Mouse (Mus musculus) CH12.LX (cell line): Measurements from ENCODE around the gene Dnajc1. TPM values are rescaled to one million over a fixed set of nuclear protein-coding genes. Genes with fewer than 3 reads are reported as not detected.
A peak's percentile ranks its signal among the peaks of the same experiment; 100 is the strongest.

Source experiments
- DNase-seq: peaks from one replicate; pipeline ENCODE4 v3.0.0-alpha.2; 2013; ENCODE audit errors: extremely low read depth
- H3K27ac ChIP-seq: 2 replicates; pipeline ENCODE4 v1.5.1; 2012; ENCODE audit warnings: low read depth, mild to moderate bottlenecking, control low read depth, moderate library complexity; ENCODE audit not compliant: insufficient read depth
- H3K27me3 ChIP-seq: replicated peaks from 2 replicates; pipeline ENCODE3; 2012; ENCODE audit warnings: inconsistent platforms
- H3K36me3 ChIP-seq, 2 experiments: replicated peaks in 1 of 2; 2 replicates each; pipeline versions ENCODE3 to v1.6.1; 2012; ENCODE audit warnings: inconsistent platforms in 1 of 2, low read length in 1 of 2, mild to moderate bottlenecking in 1 of 2, mixed read lengths in 1 of 2, moderate library complexity in 1 of 2; ENCODE audit not compliant: control insufficient read depth in 1 of 2, insufficient read depth in 1 of 2
- H3K4me1 ChIP-seq, 2 experiments: 2 replicates each; pipeline ENCODE4 v1.6.1; 2012; ENCODE audit warnings: inconsistent platforms in 1 of 2, moderate library complexity in 1 of 2; ENCODE audit not compliant: insufficient read depth in 2 of 2, control insufficient read depth in 1 of 2
- H3K4me2 ChIP-seq: 2 replicates; pipeline ENCODE4 v1.6.1; 2012; ENCODE audit warnings: low read depth, mild to moderate bottlenecking, control low read depth; ENCODE audit not compliant: poor library complexity, insufficient read depth, severe bottlenecking
- H3K4me3 ChIP-seq, 3 experiments: fragments of 150-350 bp in 1 of 3; sonication (generic) in 1 of 3; replicated peaks in 1 of 3; 2 replicates each; pipeline versions ENCODE3 to v1.5.1; 2011 to 2012; ENCODE audit warnings: low read depth in 2 of 3, low read length in 2 of 3, mild to moderate bottlenecking in 2 of 3, moderate library complexity in 2 of 3, control low read depth in 1 of 3, improper control_type of control experiment in 1 of 3, inconsistent platforms in 1 of 3, mixed read lengths in 1 of 3; ENCODE audit not compliant: poor library complexity in 1 of 3
- H3K79me2 ChIP-seq: replicated peaks from 2 replicates; pipeline ENCODE4 v1.6.1; 2012; ENCODE audit warnings: mild to moderate bottlenecking, moderate library complexity; ENCODE audit not compliant: control insufficient read depth, poor library complexity, insufficient read depth, severe bottlenecking; ENCODE audit errors: extremely low read depth
- H3K9ac ChIP-seq: 2 replicates; pipeline ENCODE4 v1.6.1; 2012; ENCODE audit warnings: low read depth, mild to moderate bottlenecking, control low read depth, moderate library complexity; ENCODE audit not compliant: insufficient read depth
- H3K9me3 ChIP-seq: replicated peaks from 2 replicates; pipeline ENCODE3; 2012; ENCODE audit warnings: low read length, inconsistent platforms, mixed read lengths
- BHLHE40 ChIP-seq: IDR thresholded peaks from 2 replicates; pipeline ENCODE4 v1.6.1; 2011; ENCODE audit warnings: mild to moderate bottlenecking, low read depth, low read length, improper control_type of control experiment
- CHD1 ChIP-seq: IDR thresholded peaks from 2 replicates; pipeline ENCODE4 v1.6.1; 2012; ENCODE audit warnings: low read depth, low read length, improper control_type of control experiment, inconsistent platforms
- CTCF ChIP-seq, 2 experiments: IDR thresholded peaks in 1 of 2; conservative IDR thresholded peaks in 1 of 2; 2 replicates each; pipeline ENCODE4 v1.5.1; 2011 to 2012; ENCODE audit warnings: low read depth in 2 of 2, low read length in 2 of 2, improper control_type of control experiment in 1 of 2, inconsistent platforms in 1 of 2, mild to moderate bottlenecking in 1 of 2, moderate library complexity in 1 of 2
- E2F4 ChIP-seq: IDR thresholded peaks from 2 replicates; pipeline ENCODE4 v1.6.1; 2011; ENCODE audit warnings: low read depth, low read length, improper control_type of control experiment; ENCODE audit not compliant: insufficient replicate concordance
- ELF1 ChIP-seq: IDR thresholded peaks from 2 replicates; pipeline ENCODE4 v1.6.1; 2014; ENCODE audit warnings: low read depth, mild to moderate bottlenecking, inconsistent platforms, low read length, improper control_type of control experiment
- EP300 ChIP-seq: IDR thresholded peaks from 2 replicates; pipeline ENCODE4 v1.6.1; 2011; ENCODE audit warnings: low read length, improper control_type of control experiment
- ETS1 ChIP-seq: conservative IDR thresholded peaks from 2 replicates; pipeline ENCODE4 v1.6.1; 2012; ENCODE audit warnings: low read depth, mild to moderate bottlenecking, inconsistent platforms, low read length, improper control_type of control experiment, moderate library complexity
- GABPA ChIP-seq: IDR thresholded peaks from 2 replicates; pipeline ENCODE4 v1.6.1; 2012; ENCODE audit warnings: low read depth, low read length, improper control_type of control experiment, inconsistent platforms; ENCODE audit not compliant: insufficient replicate concordance
- HCFC1 ChIP-seq: IDR thresholded peaks from 2 replicates; pipeline ENCODE4 v1.6.1; 2012; ENCODE audit warnings: low read depth, mild to moderate bottlenecking, inconsistent platforms, low read length, improper control_type of control experiment
- IRF4 ChIP-seq: IDR thresholded peaks from 2 replicates; pipeline ENCODE4 v1.6.1; 2014; ENCODE audit warnings: low read depth, mild to moderate bottlenecking, inconsistent platforms, low read length, improper control_type of control experiment
- JUN ChIP-seq: IDR thresholded peaks from 2 replicates; pipeline ENCODE4 v1.6.1; 2011; ENCODE audit warnings: low read depth, mild to moderate bottlenecking, low read length, improper control_type of control experiment, moderate library complexity; ENCODE audit not compliant: insufficient read depth
- JUND ChIP-seq: conservative IDR thresholded peaks from 2 replicates; pipeline ENCODE4 v1.6.1; 2011; ENCODE audit warnings: low read depth, low read length, improper control_type of control experiment
- KAT2A ChIP-seq: IDR thresholded peaks from 2 replicates; pipeline ENCODE4 v1.6.1; 2012; ENCODE audit warnings: low read length, improper control_type of control experiment, inconsistent platforms; ENCODE audit not compliant: insufficient replicate concordance
- MAX ChIP-seq: IDR thresholded peaks from 2 replicates; pipeline ENCODE4 v1.6.1; 2011; ENCODE audit warnings: low read length, improper control_type of control experiment
- MEF2A ChIP-seq: IDR thresholded peaks from 2 replicates; pipeline ENCODE4 v1.6.1; 2014; ENCODE audit warnings: low read depth, mild to moderate bottlenecking, inconsistent platforms, low read length, improper control_type of control experiment, borderline replicate concordance
- MXI1 ChIP-seq: IDR thresholded peaks from 2 replicates; pipeline ENCODE4 v1.6.1; 2011; ENCODE audit warnings: mild to moderate bottlenecking, low read depth, low read length, improper control_type of control experiment
- NELFE ChIP-seq: IDR thresholded peaks from 2 replicates; pipeline ENCODE4 v1.6.1; 2011; ENCODE audit warnings: low read depth, low read length, improper control_type of control experiment
- PAX5 ChIP-seq: IDR thresholded peaks from 2 replicates; pipeline ENCODE4 v1.6.1; 2012; ENCODE audit warnings: low read length, inconsistent platforms, mixed read lengths
- RAD21 ChIP-seq: IDR thresholded peaks from 2 replicates; pipeline ENCODE4 v1.6.1; 2011; ENCODE audit warnings: low read depth, mild to moderate bottlenecking, low read length, improper control_type of control experiment, moderate library complexity
- SMC3 ChIP-seq: IDR thresholded peaks from 2 replicates; pipeline ENCODE4 v1.6.1; 2011; ENCODE audit warnings: low read depth, low read length, improper control_type of control experiment
- TCF12 ChIP-seq: IDR thresholded peaks from 2 replicates; pipeline ENCODE4 v1.6.1; 2014; ENCODE audit warnings: low read depth, mild to moderate bottlenecking, inconsistent platforms, low read length, improper control_type of control experiment
- UBTF ChIP-seq: IDR thresholded peaks from 2 replicates; pipeline ENCODE4 v1.6.1; 2012; ENCODE audit warnings: low read depth, mild to moderate bottlenecking, inconsistent platforms, low read length, improper control_type of control experiment, moderate library complexity
- USF1 ChIP-seq: IDR thresholded peaks from 2 replicates; pipeline ENCODE4 v1.6.1; 2014; ENCODE audit warnings: low read depth, mild to moderate bottlenecking, inconsistent platforms, low read length, improper control_type of control experiment
- ZC3H11A ChIP-seq: IDR thresholded peaks from 2 replicates; pipeline ENCODE4 v1.6.1; 2012; ENCODE audit warnings: low read depth, mild to moderate bottlenecking, inconsistent platforms, low read length, improper control_type of control experiment
- ZKSCAN1 ChIP-seq: IDR thresholded peaks from 2 replicates; pipeline ENCODE4 v1.6.1; 2012; ENCODE audit warnings: low read depth, inconsistent platforms, low read length, improper control_type of control experiment, borderline replicate concordance
- ZMIZ1 ChIP-seq: IDR thresholded peaks from 2 replicates; pipeline ENCODE4 v1.6.1; 2012; ENCODE audit warnings: low read depth, mild to moderate bottlenecking, inconsistent platforms, low read length, improper control_type of control experiment
- ZNF384 ChIP-seq: IDR thresholded peaks from 2 replicates; pipeline ENCODE4 v1.6.1; 2012; ENCODE audit warnings: low read depth, low read length, improper control_type of control experiment, inconsistent platforms
- dilution Hi-C: fragments of 300-500 bp; cut with MboI; formaldehyde crosslinking; loops from 2 replicates; pipeline ENCODE4 v1.14.3; 2020; ENCODE audit warnings: low sequenced_read_pairs; ENCODE audit not compliant: extremely low pct_unique_long_range_greater_than_20kb, extremely low pct_ligation_motif_present
- in situ Hi-C: fragments of 300-500 bp; cut with MboI; formaldehyde crosslinking; loops from 3 replicates; pipeline ENCODE4 v1.14.3; 2019; ENCODE audit warnings: low sequenced_read_pairs, low pct_ligation_motif_present, low pct_unique_long_range_greater_than_20kb, mixed read lengths
- polyA plus RNA-seq: library from polyadenylated mRNA; unstranded; fragments of >175 nt; gene quantifications from 2 replicates; pipeline ENCODE4 v1.2.1, GENCODE M21; 2012; ENCODE audit warnings: low read depth; ENCODE audit not compliant: insufficient read length
- total RNA-seq, 2 experiments: library from RNA; depleted of rRNA; stranded (reverse); fragments of 300-350 nt in 1 of 2; fragments of >200 nt in 1 of 2; gene quantifications; 2 replicates each; pipeline ENCODE4 v1.2.3; 2012 to 2014

Dnajc1 gene
- total and polyA plus RNA-seq, 3 experiments: 13.5 to 32.9 (median 17.1) TPM

DNA sequence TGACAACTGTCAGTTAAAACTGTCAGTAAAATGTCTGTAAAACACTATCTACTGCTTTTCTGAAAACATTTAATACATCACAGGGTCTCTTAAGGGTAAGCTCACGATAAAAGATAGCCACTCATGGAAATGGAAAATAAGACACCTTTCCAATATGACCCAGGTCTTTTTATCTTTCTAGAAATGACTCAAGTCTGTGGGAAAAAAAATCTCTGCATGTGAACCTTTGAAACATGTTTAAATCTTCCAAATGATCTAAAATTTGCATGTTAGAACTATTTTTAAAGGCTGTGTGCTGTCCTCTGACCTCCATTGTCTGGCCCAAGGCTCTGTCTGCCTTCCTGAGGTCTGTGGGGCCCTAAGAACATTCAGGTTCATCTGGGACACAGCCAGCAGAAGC lies 11.0 kb upstream of the Dnajc1 start (continued):
- TF ChIP-seq JUN (peak; percentile 41; the same call in 1 of the 2 replicates), PAX5 (no peak), MEF2A (no peak), EP300 (0 out of 2 replicates have a peak, but pooled peaks have one; percentile 45), ETS1 (0 out of 2 replicates have a peak, but pooled peaks have one; percentile 20), CHD1 (no peak), KAT2A (no peak), ELF1 (no peak), HCFC1 (no peak), MXI1 (no peak), UBTF (no peak), RAD21 (no peak), ZNF384 (peak; percentile 40), SMC3 (no peak), JUND (peak; percentile 77), E2F4 (no peak), NELFE (no peak)

DNA sequence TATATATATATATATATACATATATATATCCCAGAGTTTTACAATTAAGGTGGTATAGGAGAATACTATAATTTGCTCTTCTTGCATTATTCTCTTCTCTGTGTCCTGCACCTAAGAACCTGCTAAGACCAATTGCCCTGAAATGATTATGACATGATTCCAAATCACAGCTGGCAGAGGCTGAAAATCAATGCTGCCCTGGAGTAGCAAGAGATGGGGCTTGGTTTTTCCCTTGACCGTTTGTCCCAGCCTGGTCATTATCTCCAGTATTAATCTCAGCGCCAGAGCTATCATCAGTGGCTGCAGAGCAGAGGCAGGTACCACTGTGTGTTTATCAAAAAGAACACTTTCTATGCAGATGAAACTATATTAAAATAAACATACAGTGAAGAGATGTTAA lies 9.1 kb upstream of the Dnajc1 start:
- no peak for DNase-seq
- Histone ChIP-seq H3K4me1 (peaks cover 3 to 13% of the 10 kb centered on the region in 2 experiments; a peak in 3 of 4 replicates), H3K27me3 (no peaks in the 10 kb centered on the region), H3K9ac (no peak overlapping the region), H3K27ac (no peak overlapping the region), H3K4me2 (no peak overlapping the region), H3K9me3 (no peaks in the 10 kb centered on the region), H3K4me3 (no peak overlapping the region), H3K79me2 (no peaks in the 10 kb centered on the region)
- dilution Hi-C loops: no loop called here
- in situ Hi-C loops: no loop called here
- TF ChIP-seq E2F4: no peak
- TF ChIP-seq ZMIZ1: no peak
- TF ChIP-seq MAX: no peak
- TF ChIP-seq CHD1: no peak
- no peak for TF ChIP-seq SMC3
- no peak for TF ChIP-seq BHLHE40
- TF ChIP-seq TCF12: no peak
- TF ChIP-seq RAD21: no peak
- no peak for TF ChIP-seq ZKSCAN1
- TF ChIP-seq PAX5: no peak
- no peak for TF ChIP-seq CTCF (conservative IDR thresholded peaks at IDR 0.05 in 1 of 2, IDR thresholded peaks at IDR 0.05 in 1 of 2; ENCODE audit: low read depth in 2 of 2, low read length in 2 of 2)
- TF ChIP-seq JUN: no peak
- no peak for TF ChIP-seq IRF4
- no peak for TF ChIP-seq NELFE
- no peak for TF ChIP-seq ZC3H11A
- TF ChIP-seq HCFC1: no peak
- TF ChIP-seq USF1: no peak
- no peak for TF ChIP-seq GABPA
- TF ChIP-seq, all 38 proteins: peak for 0
- H3K36me3 ChIP-seq: no peaks in the 10 kb centered on the region
